Mouse (Mus musculus) retina, postnatal 7 days (tissue): ENCODE data around the gene Gjb1.
"Not testable (repeated sequence)": the region's sequence is repeated elsewhere in the genome, so short reads cannot be mapped to it uniquely, and the experiment has no call there.

Source experiments
- DNase-seq: peaks from one replicate; pipeline ENCODE4 v3.0.0-alpha.2; 2012; ENCODE audit warnings: low read depth, low spot score

The Gjb1 gene

DNA sequence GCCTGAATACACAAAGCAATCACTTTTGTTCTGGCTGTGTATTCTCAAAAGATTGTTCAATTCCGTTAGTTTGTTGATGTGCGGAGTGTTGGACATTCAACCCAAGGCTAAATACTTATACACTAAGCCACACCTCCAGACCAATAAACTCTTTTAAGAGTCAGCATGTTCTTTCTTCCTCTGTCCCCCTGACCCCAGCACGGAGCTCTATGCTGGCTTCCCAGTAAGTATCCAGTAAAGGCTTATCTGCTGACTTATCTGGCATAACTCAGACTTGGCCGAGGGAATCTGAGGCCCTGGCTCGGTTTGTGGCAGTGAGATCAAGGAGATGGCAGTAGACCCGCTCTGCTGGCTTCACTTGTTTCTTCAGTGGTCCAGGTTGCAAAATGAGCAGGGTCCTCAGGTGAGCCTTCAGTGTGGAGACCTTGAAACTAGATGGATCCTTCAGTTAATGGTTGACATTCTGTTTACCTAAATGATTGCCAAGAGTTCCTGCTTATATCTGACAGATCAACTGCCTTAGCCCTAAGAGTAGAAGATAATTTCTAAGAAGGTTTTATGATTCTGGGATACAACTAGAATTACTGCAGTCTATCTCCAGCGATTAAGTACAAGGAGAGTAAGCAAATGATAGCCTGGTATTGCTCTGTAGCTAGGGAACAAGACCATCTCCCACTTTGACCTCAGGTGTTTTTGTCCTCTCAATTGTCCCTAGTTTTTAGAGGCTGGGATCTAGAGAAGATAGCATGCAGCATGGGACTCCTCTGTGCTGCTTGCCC, at the start of gene Gjb1:
Gjb1 (plus strand) TSS at position 189 of the 779 bp plus-strand sequence.
- DNase-seq: no peak

DNA sequence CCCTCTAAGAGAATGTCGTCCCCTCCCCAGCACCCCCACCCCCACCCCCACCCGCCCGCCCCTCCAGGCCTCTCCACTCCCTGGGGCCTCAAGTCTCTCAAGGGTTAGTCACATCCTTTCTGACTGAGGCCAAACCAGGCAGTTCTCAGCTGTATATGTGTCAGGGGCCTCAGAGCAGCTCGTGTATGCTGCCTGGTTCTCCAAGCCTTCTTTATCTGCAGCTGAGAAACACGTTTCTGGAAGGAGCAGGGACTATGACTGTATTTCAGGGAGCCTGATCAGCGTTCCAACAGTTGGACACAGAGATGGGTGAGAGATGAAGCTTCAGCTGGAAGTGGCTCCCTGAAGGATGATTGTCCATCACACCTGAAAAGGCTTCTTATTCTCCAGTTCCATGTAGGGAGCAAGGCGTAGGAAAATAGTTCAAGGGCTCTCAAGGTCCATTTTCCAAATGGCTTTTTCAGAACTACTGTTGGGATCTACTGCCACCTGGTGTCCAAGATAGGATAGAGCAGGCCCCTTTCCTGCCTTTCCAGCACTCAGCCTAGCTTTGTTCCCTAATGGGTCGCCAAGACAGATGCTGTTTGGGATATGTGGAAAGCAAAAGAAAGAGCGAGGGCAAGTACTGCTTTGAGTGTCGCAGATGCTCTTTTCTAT, 46.7 kb upstream of the Gjb1 start:
- peak; percentile 44 for DNase-seq

DNA sequence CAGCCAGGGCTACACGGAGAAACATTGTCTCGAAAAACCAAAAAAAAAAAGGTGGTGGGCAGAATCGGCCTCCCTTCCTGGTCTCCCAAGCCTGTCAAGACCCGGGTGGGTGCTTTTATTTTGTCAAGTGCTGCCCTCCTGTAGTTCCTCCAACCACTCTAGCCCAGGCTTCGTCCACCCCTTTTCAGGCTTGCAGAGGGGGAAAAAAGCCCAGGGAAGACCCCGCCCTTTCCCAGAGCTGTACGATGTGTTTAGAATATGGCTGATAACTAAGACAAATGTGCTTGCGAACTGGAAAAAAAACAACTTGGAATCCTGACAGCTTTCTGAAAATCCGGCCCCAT, 44.2 kb upstream of the Gjb1 start:
- DNase-seq: no peak

DNA sequence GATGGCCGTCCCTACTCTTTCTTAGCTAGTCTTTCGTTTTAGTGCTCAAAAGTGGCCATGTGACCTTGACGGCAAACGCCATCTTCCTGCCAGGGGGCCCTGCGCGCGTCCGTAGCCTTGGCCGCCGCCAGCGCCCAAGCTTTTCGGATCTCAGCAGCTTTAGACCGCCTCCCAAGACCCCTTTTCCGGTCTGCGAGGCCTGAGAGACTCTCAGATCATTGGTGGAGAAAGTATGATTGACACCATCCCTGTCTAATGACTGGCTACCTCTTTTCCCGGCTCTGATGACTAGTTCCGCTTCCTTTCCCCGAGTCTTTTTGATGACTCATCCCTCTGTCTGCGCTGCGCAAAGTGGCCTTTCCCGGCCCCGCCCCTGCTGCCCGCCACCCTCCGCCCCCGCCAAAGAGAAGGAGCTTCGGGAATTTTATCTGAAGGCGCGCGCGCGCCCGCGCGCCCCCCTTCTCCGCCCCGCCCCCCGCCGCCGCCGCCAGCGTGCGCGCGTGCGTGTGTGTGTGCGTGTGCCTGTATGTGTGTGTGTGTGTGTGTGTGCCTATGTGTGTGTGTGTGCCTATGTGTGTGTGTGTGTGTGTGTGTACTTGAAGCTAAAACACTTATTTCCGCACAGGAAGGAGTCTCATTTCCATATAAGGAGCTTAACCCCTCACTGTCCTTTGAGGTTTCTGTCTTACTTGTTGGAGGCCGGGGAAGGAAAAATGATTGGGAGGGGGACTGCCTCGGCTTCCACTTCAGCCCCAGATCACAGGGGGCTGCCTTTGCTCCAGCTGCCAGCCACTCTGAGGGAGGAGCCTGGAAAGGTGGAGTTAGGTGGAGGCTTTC, 43.6 kb upstream of the Gjb1 start:
- peak; percentile 87 for DNase-seq

GRCm38 (mm10) chrX:101334606-101335005, 41.6 kb upstream of the Gjb1 start:
- DNase-seq: no peak

- DNase-seq: no peak
Measured at GRCm38 (mm10) chrX:101338666-101339065, 37.5 kb upstream of the Gjb1 start.

GRCm38 (mm10) chrX:101342837-101343236, 33.3 kb upstream of the Gjb1 start:
- not testable (repeated sequence) for DNase-seq

- DNase-seq: no peak
Measured at GRCm38 (mm10) chrX:101345456-101345855, 30.7 kb upstream of the Gjb1 start.

- DNase-seq: no peak
Measured at GRCm38 (mm10) chrX:101346475-101346874, 29.7 kb upstream of the Gjb1 start.

- no peak for DNase-seq
Measured at GRCm38 (mm10) chrX:101351188-101351587, 25.0 kb upstream of the Gjb1 start.

DNA sequence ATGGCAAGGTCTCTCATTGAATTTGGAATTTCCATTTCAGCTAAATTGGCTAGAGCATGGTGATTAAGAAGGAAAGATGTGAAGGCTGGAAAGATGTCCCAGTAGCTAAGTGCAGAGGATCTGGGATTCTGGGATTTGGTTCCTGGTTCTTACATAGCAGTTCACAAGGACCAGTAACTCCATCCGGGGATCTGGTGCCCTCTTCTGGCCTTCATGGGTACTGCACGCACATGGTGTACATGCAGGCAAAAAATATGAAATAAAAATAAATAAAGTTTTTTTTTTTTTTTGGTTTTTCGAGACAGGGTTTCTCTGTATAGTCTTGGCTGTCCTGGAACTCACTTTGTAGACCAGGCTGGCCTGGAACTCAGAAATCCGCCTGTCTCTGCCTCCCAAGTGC, 17.3 kb upstream of the Gjb1 start:
- DNase-seq: not testable (repeated sequence)

GRCm38 (mm10) chrX:101369001-101369400, 7.2 kb upstream of the Gjb1 start:
- no peak for DNase-seq

DNA sequence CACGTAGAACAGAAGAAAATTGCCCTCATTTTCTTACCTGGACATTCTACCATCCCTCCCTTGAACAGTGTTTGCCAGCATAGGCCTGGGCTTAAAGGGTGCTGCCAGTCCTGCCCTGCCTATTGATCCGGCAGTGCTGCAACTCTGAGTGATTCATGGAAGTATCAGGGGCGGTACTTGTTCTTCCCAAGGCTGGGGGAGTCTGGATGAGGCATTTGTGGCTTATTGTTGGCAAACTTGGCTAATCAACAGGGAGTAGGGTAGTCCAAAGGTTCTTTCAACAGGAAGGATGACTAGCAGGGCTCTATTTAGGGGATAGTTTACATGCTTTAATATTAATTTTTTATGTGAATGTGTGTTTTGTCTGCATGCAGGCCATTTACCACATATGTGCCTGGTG, 5.6 kb upstream of the Gjb1 start:
- no peak for DNase-seq

DNA sequence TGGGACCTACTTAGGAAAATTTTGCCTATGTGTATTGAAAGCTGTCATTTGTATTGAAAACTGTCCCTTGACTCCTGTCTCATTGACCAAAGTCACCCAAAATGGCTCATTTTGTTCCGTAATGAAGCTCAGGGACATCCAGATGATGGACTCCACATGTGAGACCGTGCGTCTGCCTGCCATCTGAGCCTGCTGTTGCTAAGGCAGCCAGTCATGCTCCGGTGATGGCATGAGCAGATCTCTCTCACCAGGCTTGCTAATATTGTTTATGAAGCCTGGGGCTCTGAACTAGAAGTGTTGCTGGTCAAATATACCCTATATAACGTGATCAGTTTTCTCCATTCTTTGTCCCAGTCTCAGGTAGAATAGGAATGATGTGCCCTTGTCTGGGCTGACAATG, 3.2 kb upstream of the Gjb1 start:
- no peak for DNase-seq

- no peak for DNase-seq
Measured at GRCm38 (mm10) chrX:101377076-101377475, 898 bp downstream of the Gjb1 start.

- DNase-seq: no peak
Measured at GRCm38 (mm10) chrX:101379744-101380143, 3.6 kb downstream of the Gjb1 start.

GRCm38 (mm10) chrX:101383455-101383854, 7.3 kb downstream of the Gjb1 start:
- no peak for DNase-seq

GRCm38 (mm10) chrX:101384439-101385137, 8.4 kb downstream of the Gjb1 start:
- no peak for DNase-seq

DNA sequence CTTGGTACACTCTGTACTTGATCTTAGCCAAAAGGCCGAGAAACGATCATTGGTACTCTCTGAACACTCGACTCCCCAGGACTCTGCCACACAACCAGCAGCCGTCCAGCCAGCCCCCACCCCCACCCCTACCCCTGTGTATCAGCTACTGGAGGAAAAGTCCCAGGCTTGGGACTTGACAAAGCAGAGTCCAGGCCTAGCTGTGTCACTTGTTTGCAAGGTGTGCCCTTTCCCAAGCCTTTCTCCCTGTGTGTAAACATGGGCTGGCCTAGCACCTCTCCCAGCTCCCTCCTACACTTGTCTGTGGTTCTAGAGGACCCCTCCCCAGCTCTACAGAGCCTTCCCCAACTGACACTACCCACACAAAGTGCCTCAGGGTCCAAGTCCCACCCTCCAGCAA, 10.0 kb downstream of the Gjb1 start:
- DNase-seq: no peak

- no peak for DNase-seq
Measured at GRCm38 (mm10) chrX:101388866-101389537, 12.8 kb downstream of the Gjb1 start.

- DNase-seq: no peak
Measured at GRCm38 (mm10) chrX:101394341-101394740, 18.2 kb downstream of the Gjb1 start.
